Mouse (Mus musculus): ENCODE measurements around the gene A630076J17Rik. TPM values are rescaled to one million over a fixed set of nuclear protein-coding genes. Genes with fewer than 3 reads are reported as not detected.

The A630076J17Rik gene
- polyA plus RNA-seq (2015; fragmentation: Nextera tagmentation; extraction: Ambion mirVana): 0.24 and 0.26 TPM in 2 replicates

DNA sequence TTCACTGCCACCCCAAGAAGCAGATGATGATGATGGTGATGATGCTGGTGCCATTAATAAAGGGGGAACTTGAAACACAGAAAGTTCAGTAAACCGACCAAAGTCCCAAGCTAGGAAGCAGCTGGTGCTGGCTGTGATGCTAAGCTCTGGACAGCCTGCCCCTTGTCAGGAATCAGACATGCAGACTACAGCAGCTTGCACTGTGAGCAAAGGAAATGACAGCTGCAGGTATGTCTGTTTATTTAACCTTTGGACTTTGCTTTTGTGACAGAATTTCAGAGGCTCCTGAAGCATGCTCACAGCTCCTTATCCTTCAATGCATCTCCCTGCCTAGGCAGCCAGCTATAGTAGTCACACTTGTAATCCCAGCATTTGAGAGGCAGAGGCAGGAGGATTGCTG lies at the start of gene A630076J17Rik:
Gene A630076J17Rik, plus strand, starts transcription at position 88 of the 400 bp plus-strand sequence.
- 11% methylated on average over 1 of the region's 1 CpGs for WGBS (ENCODE audit: insufficient replicate concordance)
- TF ChIP-seq EP300 (IDR thresholded peaks at IDR 0.05; ENCODE audit: low read depth): no peak
- no peak for TF ChIP-seq CTCF (IDR thresholded peaks at IDR 0.05; ENCODE audit: low read depth)
- peaks cover 4% of the 10 kb centered on the region; the same call in 1 of the 2 replicates for H3K4me1 ChIP-seq (ENCODE audit: insufficient read depth)
- H3K4me2 ChIP-seq (ENCODE audit: low read depth, low read length): peak within 1 kb of the TSS; percentile 26
- DNase-seq: no peak
- no peak within 1 kb of the TSS for H3K9ac ChIP-seq (replicated peaks)
- H3K4me3 ChIP-seq (ENCODE audit: low read depth, low read length): no peak within 1 kb of the TSS
- no peaks in the 10 kb centered on the region for H3K36me3 ChIP-seq (replicated peaks; ENCODE audit: insufficient read depth, low read length)
- H3K27ac ChIP-seq (ENCODE audit: low read depth): peak within 1 kb of the TSS; percentile 80
- H3K27me3 ChIP-seq (ENCODE audit: insufficient read depth, low read length): no peaks in the 10 kb centered on the region
- H3K9me3 ChIP-seq (ENCODE audit: low read length): no peaks in the 10 kb centered on the region
- ATAC-seq: no peak; the same call in 1 of the 2 replicates

DNA sequence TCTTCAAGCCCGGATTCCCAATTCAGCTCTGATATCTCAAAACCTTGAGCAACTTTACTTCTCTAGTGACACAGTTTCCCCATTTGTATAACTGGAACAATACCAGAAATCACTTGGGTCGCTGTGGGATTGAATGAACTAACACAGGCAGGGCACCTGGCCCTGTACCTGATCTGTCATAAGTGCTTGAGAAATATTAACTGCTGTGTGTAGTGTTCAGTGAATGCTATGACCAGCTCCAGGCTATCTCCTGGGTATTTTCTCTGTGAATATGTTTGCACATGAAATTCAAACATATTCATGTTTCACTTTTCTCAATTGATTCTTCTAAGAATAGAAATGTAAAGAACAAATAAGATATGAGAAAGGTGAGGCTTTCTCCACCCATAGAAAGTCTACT lies 49.6 kb upstream of the A630076J17Rik start:
- TF ChIP-seq CTCF (IDR thresholded peaks at IDR 0.05; ENCODE audit: low read depth) (no peak), EP300 (IDR thresholded peaks at IDR 0.05; ENCODE audit: low read depth) (no peak)
- H3K36me3 ChIP-seq (replicated peaks; ENCODE audit: insufficient read depth, low read length): no peaks in the 10 kb centered on the region
- no peak for ATAC-seq
- DNase-seq: no peak
- H3K4me2 ChIP-seq (ENCODE audit: low read depth, low read length): no peak overlapping the region
- no peak overlapping the region for H3K9ac ChIP-seq (replicated peaks)
- H3K9me3 ChIP-seq (ENCODE audit: low read length): no peaks in the 10 kb centered on the region
- no peaks in the 10 kb centered on the region for H3K27me3 ChIP-seq (ENCODE audit: insufficient read depth, low read length)
- WGBS (ENCODE audit: insufficient replicate concordance): 61% methylated on average over 2 of the region's 2 CpGs
- H3K27ac ChIP-seq (ENCODE audit: low read depth): no peak overlapping the region
- H3K4me1 ChIP-seq (ENCODE audit: insufficient read depth): no peaks in the 10 kb centered on the region
- no peak overlapping the region for H3K4me3 ChIP-seq (ENCODE audit: low read depth, low read length)

DNA sequence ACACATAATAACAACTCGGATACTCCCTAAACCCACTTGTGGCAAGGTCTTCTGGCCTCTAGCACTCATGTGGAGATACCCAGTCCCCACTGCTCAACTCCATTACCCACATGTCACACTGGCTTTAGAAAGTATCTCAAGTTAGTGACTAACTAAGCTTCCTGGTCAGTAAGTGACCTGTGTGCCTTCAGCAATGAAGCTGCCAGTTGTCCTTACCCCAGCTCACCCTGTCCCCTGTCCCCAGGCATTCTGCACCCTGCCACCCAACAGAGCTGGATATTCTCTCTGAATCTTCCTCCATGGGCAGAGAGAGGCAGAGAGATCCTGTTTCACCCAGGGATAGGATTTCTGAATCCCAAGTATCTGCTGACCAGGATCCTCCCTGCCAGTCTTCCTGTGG lies 47.7 kb upstream of the A630076J17Rik start, which contains the start of gene Kcna10:
Gene Kcna10, plus strand, starts transcription at position 301 of the 400 bp plus-strand sequence.
- DNase-seq (no peak), ATAC-seq (no peak)
- H3K4me2 ChIP-seq (ENCODE audit: low read depth, low read length): no peak within 1 kb of the TSS
- H3K4me1 ChIP-seq (ENCODE audit: insufficient read depth): no peaks in the 10 kb centered on the region
- H3K27ac ChIP-seq (ENCODE audit: low read depth): no peak within 1 kb of the TSS
- no peaks in the 10 kb centered on the region for H3K36me3 ChIP-seq (replicated peaks; ENCODE audit: insufficient read depth, low read length)
- no peaks in the 10 kb centered on the region for H3K27me3 ChIP-seq (ENCODE audit: insufficient read depth, low read length)
- WGBS (ENCODE audit: insufficient replicate concordance): 57% methylated on average over 1 of the region's 1 CpGs
- TF ChIP-seq CTCF (IDR thresholded peaks at IDR 0.05; ENCODE audit: low read depth): no peak
- no peak for TF ChIP-seq EP300 (IDR thresholded peaks at IDR 0.05; ENCODE audit: low read depth)
- H3K9ac ChIP-seq (replicated peaks): no peak within 1 kb of the TSS
- H3K4me3 ChIP-seq (ENCODE audit: low read depth, low read length): no peak within 1 kb of the TSS
- no peaks in the 10 kb centered on the region for H3K9me3 ChIP-seq (ENCODE audit: low read length)

DNA sequence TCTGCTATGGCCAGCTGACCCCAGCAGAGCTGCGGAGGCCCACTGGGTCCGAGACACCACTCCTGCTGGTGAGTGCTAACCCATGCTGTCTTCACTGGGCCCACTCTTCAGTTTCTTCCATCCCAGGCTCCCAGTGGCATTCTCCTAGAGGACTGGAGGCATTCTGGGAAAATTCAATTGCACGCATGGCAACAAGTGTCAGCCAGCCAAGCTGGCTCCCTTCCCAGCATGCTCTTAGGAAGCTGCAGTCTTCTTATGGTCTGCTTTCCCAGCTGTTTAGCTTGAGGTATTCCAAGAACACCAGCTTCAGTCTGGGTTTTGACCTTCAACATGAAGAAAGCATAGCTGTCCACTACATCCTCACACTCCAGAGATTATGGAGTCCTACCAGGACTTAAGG lies 47.2 kb upstream of the A630076J17Rik start:
- Histone ChIP-seq H3K27ac (ENCODE audit: low read depth) (no peak overlapping the region), H3K9me3 (ENCODE audit: low read length) (no peaks in the 10 kb centered on the region), H3K4me3 (ENCODE audit: low read depth, low read length) (no peak overlapping the region), H3K4me2 (ENCODE audit: low read depth, low read length) (no peak overlapping the region), H3K27me3 (ENCODE audit: insufficient read depth, low read length) (no peaks in the 10 kb centered on the region), H3K9ac (replicated peaks) (no peak overlapping the region), H3K4me1 (ENCODE audit: insufficient read depth) (no peaks in the 10 kb centered on the region), H3K36me3 (replicated peaks; ENCODE audit: insufficient read depth, low read length) (no peaks in the 10 kb centered on the region)
- no peak for DNase-seq
- ATAC-seq: no peak
- 57% methylated on average over 3 of the region's 3 CpGs for WGBS (ENCODE audit: insufficient replicate concordance)
- TF ChIP-seq CTCF (IDR thresholded peaks at IDR 0.05; ENCODE audit: low read depth) (no peak), EP300 (IDR thresholded peaks at IDR 0.05; ENCODE audit: low read depth) (no peak)

DNA sequence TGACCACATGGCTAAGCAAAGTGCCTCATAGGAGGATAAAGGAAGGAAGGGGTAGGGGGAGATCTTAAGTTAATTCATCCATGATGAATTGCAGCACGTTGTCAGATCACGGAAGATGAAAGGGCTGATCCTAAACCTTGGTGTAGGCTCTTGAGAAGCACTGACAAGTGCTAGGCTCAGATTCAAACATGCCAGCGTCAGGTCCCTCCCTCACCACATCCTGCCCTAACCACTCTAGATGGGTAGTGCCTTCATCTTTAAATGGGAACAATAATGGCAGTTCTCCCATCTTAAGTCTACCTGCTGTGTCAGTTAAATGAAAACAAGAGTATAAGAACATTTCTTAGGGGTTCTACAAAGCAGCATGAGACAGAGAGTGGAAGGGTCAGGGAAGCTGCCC lies 44.8 kb upstream of the A630076J17Rik start:
- DNase-seq (no peak), ATAC-seq (no peak)
- no peak overlapping the region for H3K27ac ChIP-seq (ENCODE audit: low read depth)
- no peaks in the 10 kb centered on the region for H3K27me3 ChIP-seq (ENCODE audit: insufficient read depth, low read length)
- no peak overlapping the region for H3K9ac ChIP-seq (replicated peaks)
- H3K4me3 ChIP-seq (ENCODE audit: low read depth, low read length): no peak overlapping the region
- no peaks in the 10 kb centered on the region for H3K9me3 ChIP-seq (ENCODE audit: low read length)
- no peaks in the 10 kb centered on the region for H3K4me1 ChIP-seq (ENCODE audit: insufficient read depth)
- no peaks in the 10 kb centered on the region for H3K36me3 ChIP-seq (replicated peaks; ENCODE audit: insufficient read depth, low read length)
- TF ChIP-seq CTCF (IDR thresholded peaks at IDR 0.05; ENCODE audit: low read depth) (no peak), EP300 (IDR thresholded peaks at IDR 0.05; ENCODE audit: low read depth) (no peak)
- WGBS (ENCODE audit: insufficient replicate concordance): 66% methylated on average over 3 of the region's 3 CpGs
- no peak overlapping the region for H3K4me2 ChIP-seq (ENCODE audit: low read depth, low read length)

DNA sequence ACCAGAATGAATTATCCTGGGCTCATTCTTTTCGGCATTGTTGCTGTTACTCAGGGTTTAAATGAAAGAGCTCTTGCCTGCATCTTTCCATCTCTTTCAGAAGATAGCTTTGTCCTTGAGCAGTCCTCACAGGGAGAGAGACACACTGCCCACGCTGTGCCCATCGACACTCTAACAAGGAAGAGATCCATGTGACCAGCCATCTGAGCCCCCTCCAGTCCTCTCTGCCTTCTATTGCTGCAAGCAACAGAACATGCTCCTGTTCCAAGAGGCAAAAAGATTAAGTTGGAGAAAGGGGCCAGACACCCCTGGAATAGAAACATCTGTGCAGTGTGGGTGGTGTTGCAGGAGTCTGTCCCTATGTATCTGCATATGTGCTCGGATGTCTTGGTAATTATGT lies 43.4 kb upstream of the A630076J17Rik start:
- Histone ChIP-seq H3K27me3 (ENCODE audit: insufficient read depth, low read length) (no peaks in the 10 kb centered on the region), H3K9me3 (ENCODE audit: low read length) (no peaks in the 10 kb centered on the region), H3K9ac (replicated peaks) (no peak overlapping the region), H3K36me3 (replicated peaks; ENCODE audit: insufficient read depth, low read length) (no peaks in the 10 kb centered on the region), H3K4me1 (ENCODE audit: insufficient read depth) (no peaks in the 10 kb centered on the region), H3K4me2 (ENCODE audit: low read depth, low read length) (no peak overlapping the region), H3K4me3 (ENCODE audit: low read depth, low read length) (no peak overlapping the region), H3K27ac (ENCODE audit: low read depth) (no peak overlapping the region)
- TF ChIP-seq CTCF (IDR thresholded peaks at IDR 0.05; ENCODE audit: low read depth) (no peak), EP300 (IDR thresholded peaks at IDR 0.05; ENCODE audit: low read depth) (no peak)
- 73% methylated on average over 4 of the region's 4 CpGs for WGBS (ENCODE audit: insufficient replicate concordance)
- DNase-seq: no peak
- ATAC-seq: no peak

Measured in liver, postnatal 0 days (tissue).